Mouse (Mus musculus) C2C12 (cell line): ENCODE data around the gene Iqsec1. TPM values are rescaled to one million over a fixed set of nuclear protein-coding genes. Genes with fewer than 3 reads are reported as not detected.
A peak's percentile ranks its signal among the peaks of the same experiment; 100 is the strongest.

ENCODE experiments used
- H3K27me3 ChIP-seq: one replicate; pipeline ENCODE4 v1.6.1; 2011; ENCODE audit not compliant: control insufficient read depth, insufficient read depth, insufficient read length
- H3K36me3 ChIP-seq: one replicate; pipeline ENCODE4 v1.6.1; 2011; ENCODE audit not compliant: control insufficient read depth, insufficient read depth
- H3K4me3 ChIP-seq: one replicate; pipeline ENCODE4 v1.5.1; 2011; ENCODE audit warnings: mild to moderate bottlenecking, control low read depth; ENCODE audit not compliant: poor library complexity, insufficient read depth, severe bottlenecking
- H3K79me2 ChIP-seq: one replicate; pipeline ENCODE4 v1.6.1; 2011; ENCODE audit not compliant: control insufficient read depth, insufficient read depth
- H3K79me3 ChIP-seq: one replicate; pipeline ENCODE4 v1.6.1; 2011; ENCODE audit warnings: low read depth, control low read depth
- H3ac ChIP-seq: one replicate; pipeline ENCODE3; 2011; ENCODE audit warnings: low read depth; ENCODE audit not compliant: control insufficient read depth, insufficient read length
- CEBPB ChIP-seq: IDR thresholded peaks from one replicate; pipeline ENCODE4 v1.6.1; 2011; ENCODE audit warnings: low read depth, mild to moderate bottlenecking, control low read depth, moderate library complexity
- CTCF ChIP-seq: IDR thresholded peaks from one replicate; pipeline ENCODE4 v1.5.1; 2011; ENCODE audit not compliant: control insufficient read depth, insufficient read depth, insufficient read length
- FOSL1 ChIP-seq: IDR thresholded peaks from one replicate; pipeline ENCODE4 v1.8.0; 2011; ENCODE audit warnings: mild to moderate bottlenecking, low read length; ENCODE audit not compliant: poor library complexity, insufficient read depth, severe bottlenecking
- MAX ChIP-seq: IDR thresholded peaks from one replicate; pipeline ENCODE4 v1.6.1; 2011; ENCODE audit warnings: mild to moderate bottlenecking, control low read depth
- MYOD1 ChIP-seq: IDR thresholded peaks from one replicate; pipeline ENCODE4 v1.6.1; 2011; ENCODE audit warnings: low read depth; ENCODE audit not compliant: control insufficient read depth, insufficient read length
- MYOG ChIP-seq: IDR thresholded peaks from one replicate; pipeline ENCODE4 v1.6.1; 2011; ENCODE audit not compliant: control insufficient read depth, insufficient read length; ENCODE audit errors: extremely low read depth
- USF1 ChIP-seq: IDR thresholded peaks from one replicate; pipeline ENCODE4 v1.6.1; 2011; ENCODE audit warnings: low read depth, mild to moderate bottlenecking, control low read depth, moderate library complexity
- polyA plus RNA-seq: library from polyadenylated mRNA; unstranded; fragments of >200 nt; fragmentation: generic; extraction: Trizol; gene quantifications from one replicate; pipeline ENCODE4 v1.2.1, GENCODE M21; 2012; ENCODE audit warnings: missing spikeins

Gene Iqsec1
- polyA plus RNA-seq, 1 experiment = 20.6 TPM

DNA sequence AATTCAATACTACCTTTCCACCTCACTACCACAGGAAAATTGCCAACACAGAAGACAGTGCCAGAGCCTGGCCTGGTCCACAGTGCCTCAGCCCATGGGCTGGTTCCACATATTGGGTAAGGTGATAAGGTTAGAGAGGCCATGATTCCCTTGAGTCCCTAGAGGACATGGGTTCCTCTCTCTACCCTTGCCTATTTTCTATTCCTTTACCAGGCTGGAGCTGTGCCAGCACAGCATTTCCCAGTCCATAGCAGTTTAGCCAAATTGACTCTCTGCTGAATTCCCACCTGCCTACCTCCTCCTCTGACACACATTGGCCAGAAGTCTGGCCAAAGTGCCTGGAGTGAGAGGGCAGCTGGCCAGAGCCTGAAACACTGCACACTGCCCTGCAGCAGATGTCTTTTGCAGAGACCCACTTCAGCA is 214.7 kb downstream of the Iqsec1 start:
- H3K79me3 ChIP-seq = no peaks in the 10 kb centered on the region
- no peak overlapping the region for H3K4me3 ChIP-seq
- H3K36me3 ChIP-seq = no peaks in the 10 kb centered on the region
- no peaks in the 10 kb centered on the region for H3K27me3 ChIP-seq
- no peak overlapping the region for H3ac ChIP-seq
- TF ChIP-seq MYOG = no peak
- TF ChIP-seq MAX = no peak
- no peak for TF ChIP-seq FOSL1
- TF ChIP-seq CTCF = no peak
- TF ChIP-seq MYOD1 = no peak
- no peak for TF ChIP-seq USF1
- no peak for TF ChIP-seq CEBPB
- no peaks in the 10 kb centered on the region for H3K79me2 ChIP-seq

DNA sequence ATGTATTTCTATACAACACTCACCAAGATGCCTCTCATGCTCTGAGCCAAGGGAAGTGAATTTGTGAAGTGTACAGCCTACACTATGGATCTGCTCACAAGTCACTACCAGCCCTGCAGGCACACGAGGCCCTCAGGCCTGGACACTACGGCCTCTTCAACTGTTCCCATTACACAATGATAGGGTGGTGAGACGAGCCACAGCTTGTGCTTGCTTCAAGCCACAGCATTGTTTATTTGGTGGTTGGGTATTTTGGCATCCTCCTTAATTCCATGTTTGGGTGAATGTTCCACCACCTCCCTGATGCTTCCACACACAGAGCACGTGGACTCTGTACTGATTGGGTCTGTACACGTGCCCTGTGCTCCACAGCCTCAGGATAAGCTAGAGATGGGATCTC is 216.4 kb downstream of the Iqsec1 start:
- Histone ChIP-seq H3K4me3 (no peak overlapping the region), H3K79me2 (no peaks in the 10 kb centered on the region), H3K79me3 (no peaks in the 10 kb centered on the region), H3ac (no peak overlapping the region), H3K36me3 (no peaks in the 10 kb centered on the region), H3K27me3 (no peaks in the 10 kb centered on the region)
- TF ChIP-seq CEBPB (no peak), FOSL1 (no peak), MAX (no peak), MYOG (no peak), USF1 (no peak), CTCF (no peak)

DNA sequence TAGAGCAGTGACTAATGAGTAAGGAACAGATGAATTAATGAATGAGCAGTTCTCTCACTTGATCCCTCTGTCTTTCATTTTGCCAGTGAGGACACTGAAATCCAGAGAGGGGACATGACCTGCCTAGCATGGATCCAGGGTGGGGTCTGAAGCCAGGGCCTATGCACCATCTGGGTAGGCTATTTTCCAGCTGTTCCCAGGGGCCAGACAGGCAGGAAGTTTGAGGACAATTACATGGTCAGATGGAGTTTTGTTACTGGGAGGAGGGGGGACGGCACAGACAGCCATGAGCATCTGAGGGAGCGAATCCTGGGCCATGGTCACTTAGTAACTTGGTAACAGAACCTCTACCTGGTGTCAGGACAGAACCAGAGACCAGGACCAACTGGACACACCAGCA is 220.0 kb downstream of the Iqsec1 start:
- TF ChIP-seq FOSL1 (no peak), CEBPB (no peak), USF1 (no peak), CTCF (no peak), MYOG (no peak), MYOD1 (no peak), MAX (no peak)
- Histone ChIP-seq H3K36me3 (no peaks in the 10 kb centered on the region), H3K4me3 (no peak overlapping the region), H3ac (no peak overlapping the region), H3K27me3 (no peaks in the 10 kb centered on the region), H3K79me3 (peaks cover 2% of the 10 kb centered on the region), H3K79me2 (peaks cover 3% of the 10 kb centered on the region)

DNA sequence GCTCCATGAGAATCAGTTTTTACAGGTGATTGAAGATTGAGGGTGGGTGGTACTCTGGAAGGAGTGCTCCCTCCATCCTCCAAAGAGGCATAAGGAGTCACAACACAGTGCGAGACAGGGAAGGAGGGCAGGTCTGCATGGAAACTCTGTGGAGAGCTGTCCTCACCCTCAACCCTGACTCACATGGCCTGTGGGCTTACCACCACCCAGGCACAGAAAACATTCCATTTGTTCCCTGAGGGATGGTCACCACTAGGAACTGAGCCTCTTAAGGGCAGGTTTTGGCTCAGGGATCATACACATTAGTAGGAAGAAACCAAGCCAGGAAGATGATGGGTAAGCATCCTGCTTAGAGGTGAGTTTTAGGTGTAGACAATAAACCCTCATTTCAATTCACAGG is 220.6 kb downstream of the Iqsec1 start:
- H3K27me3 ChIP-seq = no peaks in the 10 kb centered on the region
- H3K79me3 ChIP-seq = peaks cover 7% of the 10 kb centered on the region
- no peaks in the 10 kb centered on the region for H3K36me3 ChIP-seq
- no peak for TF ChIP-seq USF1
- TF ChIP-seq FOSL1 = no peak
- no peak for TF ChIP-seq MYOD1
- no peak overlapping the region for H3K4me3 ChIP-seq
- peaks cover 9% of the 10 kb centered on the region for H3K79me2 ChIP-seq
- no peak overlapping the region for H3ac ChIP-seq

DNA sequence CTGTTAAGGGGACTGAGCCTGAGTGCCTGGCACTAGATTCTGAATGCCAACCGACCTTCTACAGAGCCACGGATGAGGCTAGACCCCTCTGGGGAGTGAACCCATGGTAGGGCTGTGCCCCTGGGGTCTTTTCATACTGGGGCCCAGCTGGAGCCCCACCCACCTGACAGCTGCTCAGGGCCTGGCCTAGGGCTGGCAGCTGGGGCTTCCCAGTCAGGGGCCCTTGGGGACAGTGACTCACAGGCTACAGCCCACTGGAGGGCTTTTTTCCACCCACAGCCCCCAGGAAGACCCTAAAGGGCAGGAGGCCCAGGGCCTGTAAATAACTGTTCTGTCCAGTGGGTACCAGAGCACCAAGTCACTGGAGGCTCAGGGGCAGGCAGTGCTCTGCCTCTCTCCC is 223.7 kb downstream of the Iqsec1 start:
- no peak overlapping the region for H3K4me3 ChIP-seq
- peak overlapping the region; percentile 4 for H3ac ChIP-seq
- H3K27me3 ChIP-seq = no peaks in the 10 kb centered on the region
- H3K79me3 ChIP-seq = peaks cover 14% of the 10 kb centered on the region
- H3K79me2 ChIP-seq = peaks cover 40% of the 10 kb centered on the region
- peaks cover 4% of the 10 kb centered on the region for H3K36me3 ChIP-seq
- TF ChIP-seq MYOD1 = peak; percentile 91
- peak; percentile 3 for TF ChIP-seq FOSL1
- TF ChIP-seq MAX = no peak
- no peak for TF ChIP-seq USF1

DNA sequence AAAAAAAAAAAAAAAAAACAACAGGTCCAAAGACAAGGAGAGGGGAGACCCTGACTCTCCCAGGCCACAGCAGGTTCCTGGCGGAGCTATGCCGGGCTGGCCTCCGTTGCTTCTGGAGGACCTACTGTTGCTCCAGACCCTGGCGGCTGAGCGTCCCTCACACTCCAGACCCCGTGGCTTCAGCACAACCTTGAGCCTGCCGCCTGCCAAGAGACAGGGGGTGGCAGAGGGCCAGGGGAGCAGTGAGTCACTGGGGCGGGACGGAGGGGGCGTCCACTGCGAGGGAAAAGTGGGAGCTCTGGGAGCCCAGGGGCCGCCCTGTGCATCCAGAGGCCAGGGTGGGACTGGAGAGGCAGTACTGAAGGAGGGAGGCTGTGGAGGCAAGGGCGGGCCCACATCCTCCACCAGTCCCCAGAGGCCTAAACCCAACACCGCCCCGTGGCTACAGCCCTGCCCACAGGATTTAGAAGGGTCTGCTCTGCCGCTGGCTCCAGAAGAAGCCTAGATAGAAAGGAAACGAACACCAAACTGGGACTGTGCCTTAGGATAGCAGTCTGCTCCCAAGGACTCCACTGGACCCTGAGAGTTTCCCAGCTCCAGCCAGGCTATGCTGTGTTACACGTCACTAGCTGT is 224.4 kb downstream of the Iqsec1 start:
- H3K79me2 ChIP-seq = peaks cover 47% of the 10 kb centered on the region
- TF ChIP-seq MAX (peak; percentile 12), FOSL1 (peak; percentile 41), USF1 (no peak), MYOG (no peak)
- no peaks in the 10 kb centered on the region for H3K27me3 ChIP-seq
- H3ac ChIP-seq = peak overlapping the region; percentile 87
- H3K79me3 ChIP-seq = peaks cover 19% of the 10 kb centered on the region
- peaks cover 7% of the 10 kb centered on the region for H3K36me3 ChIP-seq
- peak overlapping the region; percentile 48 for H3K4me3 ChIP-seq
